In genomic region chr8:123859648-123860259, GRCm38 (mm10) we compare ENCODE assay signal across 8 mouse cellular contexts. TPM values are rescaled to one million over a fixed set of nuclear protein-coding genes. Genes with fewer than 3 reads are reported as not detected.
DNase-seq lines count a peak whose midpoint lies in the region; ATAC-seq and TF ChIP-seq lines count a peak whose summit lies in the region.

Gene Ccsap (minus strand): TSS chr8:123860209.

- H3K4me1 ChIP-seq in G1E (ENCODE audit: insufficient read depth, low read depth, low read length), result peaks cover 29% of the 10 kb centered on the region
- no peaks in the 10 kb centered on the region for H3K4me1 ChIP-seq in embryonic fibroblast, embryonic 13.5 days (ENCODE audit: control insufficient read depth, insufficient read depth, low read length)

- H3K9me3 ChIP-seq in G1E (replicated peaks), result no peaks in the 10 kb centered on the region

- peak; percentile 40; the same call in 1 of the 2 replicates for TF ChIP-seq POLR2A in embryonic fibroblast, embryonic 13.5 days (IDR thresholded peaks at IDR 0.05; ENCODE audit: low read depth, low read length)

- H3K79me3 ChIP-seq in C2C12 (ENCODE audit: low read depth), result peaks cover 3% of the 10 kb centered on the region

- TF ChIP-seq CTCF in C2C12 (IDR thresholded peaks at IDR 0.05; ENCODE audit: control insufficient read depth, insufficient read depth, insufficient read length) (no peak), G1E (IDR thresholded peaks at IDR 0.05; ENCODE audit: low read depth, low read length) (no peak)
- no peak for TF ChIP-seq CTCF in embryonic fibroblast, embryonic 13.5 days (IDR thresholded peaks at IDR 0.05; ENCODE audit: borderline replicate concordance, insufficient read depth, low read length)

- peaks cover 5% of the 10 kb centered on the region for H3K27me3 ChIP-seq in C2C12 (ENCODE audit: control insufficient read depth, insufficient read depth, insufficient read length)
- peaks cover 29% of the 10 kb centered on the region for H3K27me3 ChIP-seq in G1E (ENCODE audit: insufficient read depth, low read length)

- peaks cover 11% of the 10 kb centered on the region for H3K79me2 ChIP-seq in C2C12 (ENCODE audit: control insufficient read depth, insufficient read depth)

- peak within 1 kb of the TSS; percentile 78 for H3ac ChIP-seq in C2C12 (ENCODE audit: control insufficient read depth, insufficient read length, low read depth)

- DNase-seq in G1E (ENCODE audit: low spot score), result peak; percentile 58
- peak; percentile 54 for DNase-seq in heart, postnatal 4 days
- DNase-seq in left cerebral cortex, adult 8-10 months (ENCODE audit: low spot score in 2 of 2), result peak; percentile 64 to 73
- DNase-seq in lung, postnatal 36 days, result peak; percentile 43
- peak; percentile 68 for DNase-seq in right cerebral cortex, postnatal 14 days
- no peak for DNase-seq in embryo, embryonic 9.5 days (ENCODE audit: extremely low spot score)

- peak; percentile 23 for ATAC-seq in G1E (ENCODE audit: extremely low read depth, insufficient number of reproducible peaks, low FRiP score, poor library complexity, severe bottlenecking)

- H3K4me3 ChIP-seq in C2C12 (ENCODE audit: insufficient read depth, poor library complexity, severe bottlenecking) (peak within 1 kb of the TSS; percentile 72), G1E (ENCODE audit: low read depth, low read length) (peak within 1 kb of the TSS; percentile 93)
- H3K4me3 ChIP-seq in embryonic fibroblast, embryonic 13.5 days (ENCODE audit: insufficient read depth, low read length), result peak within 1 kb of the TSS; percentile 72

- no peaks in the 10 kb centered on the region for H3K36me3 ChIP-seq in C2C12 (ENCODE audit: control insufficient read depth, insufficient read depth)
- H3K36me3 ChIP-seq in G1E (replicated peaks), result peaks cover 9% of the 10 kb centered on the region

- H3K27ac ChIP-seq in embryonic fibroblast, embryonic 13.5 days (ENCODE audit: insufficient read depth, low read length), result no peak within 1 kb of the TSS

TF ChIP-seq in C2C12, 6 proteins besides CTCF, POLR2A, EP300 and RAD21:
- TF ChIP-seq CEBPB (IDR thresholded peaks at IDR 0.05; ENCODE audit: low read depth) (no peak), MYOD1 (IDR thresholded peaks at IDR 0.05; ENCODE audit: control insufficient read depth, insufficient read length, low read depth) (no peak), FOSL1 (IDR thresholded peaks at IDR 0.05; ENCODE audit: insufficient read depth, low read length, poor library complexity, severe bottlenecking) (no peak), USF1 (IDR thresholded peaks at IDR 0.05; ENCODE audit: low read depth) (no peak), MAX (IDR thresholded peaks at IDR 0.05) (no peak), MYOG (IDR thresholded peaks at IDR 0.05; ENCODE audit: control insufficient read depth, extremely low read depth, insufficient read length) (no peak)

RNA-seq across cellular contexts. Expression of gene Ccsap, which starts in this region (rescaled TPM):
- polyA plus RNA-seq in C2C12 (2012; fragmentation: generic; extraction: Trizol) (3.3 TPM), G1E (2012) (9.4 and 10.3 TPM in 2 replicates)
- total RNA-seq in G1E (2014; fragmentation: Nextera tagmentation) (13.3 and 16.3 TPM in 2 replicates), G1E (2017) (11.7 and 12.5 TPM in 2 replicates)
- polyA plus RNA-seq in embryonic fibroblast, embryonic 13.5 days (2011; ENCODE audit: insufficient read length, low read depth, missing spikeins), result 2.9 and 4.4 TPM in 2 replicates
- total RNA-seq in heart, postnatal 4 days (2021), result 1 to 10 TPM; 4.6 to 5.4 TPM
- 10 to 100 TPM; 56.8 to 64.8 (median 62.6) TPM for total RNA-seq in left cerebral cortex, adult 8-10 months (2022)
